8 mouse cellular contexts compared by ENCODE assay signal in genomic region chr11:17160242-17160641, GRCm38 (mm10). TPM values are rescaled to one million over a fixed set of nuclear protein-coding genes. Genes with fewer than 3 reads are reported as not detected.
A peak's percentile ranks its signal among the peaks of the same experiment; 100 is the strongest.
DNase-seq lines count a peak whose midpoint lies in the region; ATAC-seq lines count a peak whose summit lies in the region.

No protein-coding gene starts in this region.

- H3K9me3 ChIP-seq in forebrain, embryonic 12.5 days = no peaks in the 10 kb centered on the region
- H3K9me3 ChIP-seq in lung, embryonic 16.5 days (ENCODE audit: control insufficient read depth, low read length) = no peaks in the 10 kb centered on the region

- H3K4me1 ChIP-seq in forebrain, embryonic 12.5 days = peaks cover 24% of the 10 kb centered on the region
- H3K4me1 ChIP-seq in lung, embryonic 16.5 days (replicated peaks; ENCODE audit: control insufficient read depth, insufficient read depth, low read length) = peaks cover 16% of the 10 kb centered on the region

- WGBS in forebrain, embryonic 12.5 days = 4% methylated on average over 12 of the region's 12 CpGs
- under 1% methylated on average over 12 of the region's 12 CpGs for WGBS in lung, embryonic 16.5 days

- peaks cover 3% of the 10 kb centered on the region; the same call in 1 of the 2 replicates for H3K27me3 ChIP-seq in forebrain, embryonic 12.5 days
- no peaks in the 10 kb centered on the region for H3K27me3 ChIP-seq in lung, embryonic 16.5 days (ENCODE audit: control insufficient read depth, insufficient read depth, low read depth, low read length)

- no peaks in the 10 kb centered on the region for H3K36me3 ChIP-seq in forebrain, embryonic 12.5 days (replicated peaks)
- no peaks in the 10 kb centered on the region for H3K36me3 ChIP-seq in lung, embryonic 16.5 days (ENCODE audit: control insufficient read depth, insufficient read depth, low read length)

- no peak for ATAC-seq in forebrain, embryonic 12.5 days (ENCODE audit: low FRiP score)
- ATAC-seq in hematopoietic stem cell, adult 5-6 weeks (replicated peaks in 1 of 2; ENCODE audit: insufficient read depth in 1 of 2, low FRiP score in 2 of 2, low TSS enrichment in 1 of 2, low read depth in 1 of 2, poor library complexity in 2 of 2, severe bottlenecking in 2 of 2) = peak; percentile 74 to 77
- ATAC-seq in lung, embryonic 16.5 days (ENCODE audit: low read depth) = no peak

- peak overlapping the region; percentile 89 for H3K4me3 ChIP-seq in forebrain, embryonic 12.5 days (replicated peaks)
- peak overlapping the region; percentile 79 for H3K4me3 ChIP-seq in lung, embryonic 16.5 days (ENCODE audit: low read length)

- H3K9ac ChIP-seq in forebrain, embryonic 12.5 days = peak overlapping the region; percentile 97
- peak overlapping the region; percentile 97 for H3K9ac ChIP-seq in lung, embryonic 16.5 days (ENCODE audit: low read length)

- DNase-seq in MN1 (ENCODE audit: low spot score) = peak; percentile 89
- DNase-seq in c-Kit-positive CD71-positive TER-119-positive erythroid progenitor cells, embryonic 14.5 days (ENCODE audit: low spot score) = peak; percentile 65
- DNase-seq in layer of hippocampus, adult 9-10 months (ENCODE audit: low spot score) = peak; percentile 69
- peak; percentile 18 for DNase-seq in ovary, postnatal 14 days (ENCODE audit: low spot score)
- DNase-seq in thymus, postnatal 25 days = peak; percentile 50

- peak overlapping the region; percentile 72 for H3K4me2 ChIP-seq in forebrain, embryonic 12.5 days
- peak overlapping the region; percentile 66 for H3K4me2 ChIP-seq in lung, embryonic 16.5 days (ENCODE audit: low read depth, low read length)

- H3K27ac ChIP-seq in forebrain, embryonic 12.5 days = peak overlapping the region; percentile 95
- peak overlapping the region; percentile 97 for H3K27ac ChIP-seq in lung, embryonic 16.5 days (ENCODE audit: low read length)

RNA-seq across cellular contexts. Expression of gene Ppp3r1, which starts 1.2 kb away (rescaled TPM):
- polyA plus RNA-seq in forebrain, embryonic 12.5 days (2016; fragmentation: Nextera tagmentation; extraction: Ambion mirVana) = 113 and 117 TPM in 2 replicates
- total RNA-seq in hematopoietic stem cell, adult 5-6 weeks (2017) = 57.2 and 94.9 TPM in 2 replicates
- polyA plus RNA-seq in lung, embryonic 16.5 days (2015; fragmentation: Nextera tagmentation; extraction: Ambion mirVana) = 85.6 and 89.4 TPM in 2 replicates

RNA-seq across cellular contexts. Expression of gene Wdr92, which starts 21.7 kb away (rescaled TPM):
- 21.9 and 22.3 TPM in 2 replicates for polyA plus RNA-seq in forebrain, embryonic 12.5 days (2016; fragmentation: Nextera tagmentation; extraction: Ambion mirVana)
- 25.8 and 28.3 TPM in 2 replicates for total RNA-seq in hematopoietic stem cell, adult 5-6 weeks (2017)
- polyA plus RNA-seq in lung, embryonic 16.5 days (2015; fragmentation: Nextera tagmentation; extraction: Ambion mirVana) = 27.0 and 28.6 TPM in 2 replicates

RNA-seq across cellular contexts. Expression of gene Pno1, which starts 51.1 kb away (rescaled TPM):
- 68.3 and 73.2 TPM in 2 replicates for polyA plus RNA-seq in forebrain, embryonic 12.5 days (2016; fragmentation: Nextera tagmentation; extraction: Ambion mirVana)
- 58.8 and 101 TPM in 2 replicates for total RNA-seq in hematopoietic stem cell, adult 5-6 weeks (2017)
- 48.7 and 53.0 TPM in 2 replicates for polyA plus RNA-seq in lung, embryonic 16.5 days (2015; fragmentation: Nextera tagmentation; extraction: Ambion mirVana)

Comparison
In these comparisons a context has a peak if more than half of its experiments do, and no peak if none do; other contexts are left out.
1. DNase-seq: peak in every context shown above with its lines; median percentile 89 in MN1; 69 in layer of hippocampus, adult 9-10 months; 65 in c-Kit-positive CD71-positive TER-119-positive erythroid progenitor cells, embryonic 14.5 days; 50 in thymus, postnatal 25 days; 18 in ovary, postnatal 14 days.
2. ATAC-seq: peak in hematopoietic stem cell, adult 5-6 weeks (2 of 2); none in forebrain, embryonic 12.5 days (single experiment) and lung, embryonic 16.5 days (single experiment).